Mouse (Mus musculus): ENCODE results near the gene Celf3.

DNA sequence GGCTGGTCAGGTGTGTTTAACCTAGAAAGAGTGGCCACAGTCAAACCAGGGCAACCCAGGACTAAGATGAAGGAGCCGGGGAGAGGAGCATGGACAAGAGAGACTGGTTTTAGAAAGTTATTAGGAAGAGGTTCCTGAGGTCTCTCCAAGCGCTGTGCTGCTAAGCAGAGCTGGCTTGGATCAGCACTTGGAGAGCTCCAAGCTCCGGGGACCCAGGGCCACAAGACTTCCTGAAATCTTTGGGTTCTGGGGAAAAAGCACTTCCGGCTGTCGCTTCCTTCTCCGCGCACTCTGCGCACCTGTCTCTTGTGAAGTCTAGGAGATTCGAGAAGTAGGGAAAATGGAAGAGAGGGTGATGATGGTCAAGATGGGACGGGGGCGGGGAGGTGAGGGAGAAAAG, 1.5 kb downstream of the Celf3 start:
- no peak for TF ChIP-seq POLR2A (IDR thresholded peaks at IDR 0.05; ENCODE audit: insufficient read depth, low read length)
- TF ChIP-seq CTCF (IDR thresholded peaks at IDR 0.05; ENCODE audit: low read depth, low read length), result no peak
- no peak for TF ChIP-seq EP300 (IDR thresholded peaks at IDR 0.05; ENCODE audit: insufficient read depth, low read depth, low read length)

Data from ES-Bruce4 (cell line).